Mouse (Mus musculus): ENCODE data around the gene Tgfbr1.

Tgfbr1 gene

GRCm38 (mm10) chr4:47419268-47419973, 66.4 kb downstream of the Tgfbr1 start:
- in situ Hi-C loops (cut with MboI; ENCODE audit: low sequenced_read_pairs), result no loop called here

GRCm38 (mm10) chr4:47420191-47420590, 67.2 kb downstream of the Tgfbr1 start:
- in situ Hi-C loops (cut with MboI; ENCODE audit: low sequenced_read_pairs), result no loop called here

GRCm38 (mm10) chr4:47422194-47422593, 69.2 kb downstream of the Tgfbr1 start:
- in situ Hi-C loops (cut with MboI; ENCODE audit: low sequenced_read_pairs), result no loop called here

GRCm38 (mm10) chr4:47422946-47423345, 69.9 kb downstream of the Tgfbr1 start:
- in situ Hi-C loops (cut with MboI; ENCODE audit: low sequenced_read_pairs), result no loop called here

GRCm38 (mm10) chr4:47424376-47424775, 71.4 kb downstream of the Tgfbr1 start:
- in situ Hi-C loops (cut with MboI; ENCODE audit: low sequenced_read_pairs), result no loop called here

- in situ Hi-C loops (cut with MboI; ENCODE audit: low sequenced_read_pairs), result loop anchor here (25.0 kb wide), 1 partner anchor 162 kb away; no protein-coding TSS in a partner anchor
Observed at GRCm38 (mm10) chr4:47425247-47425830, 72.3 kb downstream of the Tgfbr1 start.

GRCm38 (mm10) chr4:47427606-47428005, 74.6 kb downstream of the Tgfbr1 start:
- in situ Hi-C loops (cut with MboI; ENCODE audit: low sequenced_read_pairs), result loop anchor here (25.0 kb wide), 1 partner anchor 160 kb away; no protein-coding TSS in a partner anchor

GRCm38 (mm10) chr4:47430557-47430956, 77.5 kb downstream of the Tgfbr1 start:
- in situ Hi-C loops (cut with MboI; ENCODE audit: low sequenced_read_pairs), result loop anchor here (25.0 kb wide), 1 partner anchor 157 kb away; no protein-coding TSS in a partner anchor

- in situ Hi-C loops (cut with MboI; ENCODE audit: low sequenced_read_pairs), result loop anchor here (25.0 kb wide), 1 partner anchor 156 kb away; no protein-coding TSS in a partner anchor
Observed at GRCm38 (mm10) chr4:47431081-47431480, 78.1 kb downstream of the Tgfbr1 start.

- in situ Hi-C loops (cut with MboI; ENCODE audit: low sequenced_read_pairs), result loop anchor here (25.0 kb wide), 1 partner anchor 155 kb away; no protein-coding TSS in a partner anchor
Observed at GRCm38 (mm10) chr4:47432766-47433165, 79.7 kb downstream of the Tgfbr1 start.

GRCm38 (mm10) chr4:47435131-47435530, 82.1 kb downstream of the Tgfbr1 start:
- in situ Hi-C loops (cut with MboI; ENCODE audit: low sequenced_read_pairs), result loop anchor here (25.0 kb wide), 1 partner anchor 152 kb away; no protein-coding TSS in a partner anchor

GRCm38 (mm10) chr4:47435566-47436360, 82.7 kb downstream of the Tgfbr1 start:
- in situ Hi-C loops (cut with MboI; ENCODE audit: low sequenced_read_pairs), result loop anchor here (25.0 kb wide), 1 partner anchor 152 kb away; no protein-coding TSS in a partner anchor

GRCm38 (mm10) chr4:47437365-47438340, 84.6 kb downstream of the Tgfbr1 start:
- in situ Hi-C loops (cut with MboI; ENCODE audit: low sequenced_read_pairs), result loop anchor here (25.0 kb wide), 1 partner anchor 150 kb away; no protein-coding TSS in a partner anchor

GRCm38 (mm10) chr4:47438956-47439355, 85.9 kb downstream of the Tgfbr1 start:
- in situ Hi-C loops (cut with MboI; ENCODE audit: low sequenced_read_pairs), result loop anchor here (25.0 kb wide), 1 partner anchor 148 kb away; no protein-coding TSS in a partner anchor

- in situ Hi-C loops (cut with MboI; ENCODE audit: low sequenced_read_pairs), result loop anchor here (25.0 kb wide), 1 partner anchor 146 kb away; no protein-coding TSS in a partner anchor
Observed at GRCm38 (mm10) chr4:47440951-47441350, 87.9 kb downstream of the Tgfbr1 start.

- in situ Hi-C loops (cut with MboI; ENCODE audit: low sequenced_read_pairs), result loop anchor here (25.0 kb wide), 1 partner anchor 139 kb away; no protein-coding TSS in a partner anchor
Observed at GRCm38 (mm10) chr4:47448526-47448925, 95.5 kb downstream of the Tgfbr1 start.

GRCm38 (mm10) chr4:47449116-47449515, 96.1 kb downstream of the Tgfbr1 start:
- in situ Hi-C loops (cut with MboI; ENCODE audit: low sequenced_read_pairs), result loop anchor here (25.0 kb wide), 1 partner anchor 138 kb away; no protein-coding TSS in a partner anchor

GRCm38 (mm10) chr4:47449586-47450522, 96.8 kb downstream of the Tgfbr1 start:
- in situ Hi-C loops (cut with MboI; ENCODE audit: low sequenced_read_pairs), result loop anchor here (25.0 kb wide), 1 partner anchor 137 kb away; no protein-coding TSS in a partner anchor
